Mouse (Mus musculus): Measurements from ENCODE around the gene Nt5c3. TPM values are rescaled to one million over a fixed set of nuclear protein-coding genes. Genes with fewer than 3 reads are reported as not detected.

Nt5c3 gene
- polyA plus RNA-seq, 1 experiment from 2014 or later = 64.5 TPM

DNA sequence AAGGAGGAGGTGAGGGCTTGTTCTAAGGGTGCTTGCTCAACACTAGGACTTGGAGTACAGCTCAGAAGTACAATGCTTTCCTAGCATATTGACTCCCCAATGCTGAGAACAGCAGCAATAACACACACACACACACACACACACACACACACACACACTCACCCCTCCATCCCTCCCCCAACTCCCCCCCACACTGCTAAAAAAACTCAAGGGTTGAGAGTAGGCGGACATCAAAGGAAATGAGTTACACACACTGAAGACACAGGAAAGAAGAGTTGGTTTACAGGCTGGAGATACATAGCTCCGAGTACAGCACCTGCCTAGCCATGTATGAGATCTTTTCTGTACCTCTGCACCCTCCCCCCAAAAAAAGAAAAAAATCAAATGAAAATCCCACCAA, 7.5 kb downstream of the Nt5c3 start:
- Histone ChIP-seq H3K9me3 (no peaks in the 10 kb centered on the region), H3K4me1 (no peaks in the 10 kb centered on the region), H3K27me3 (no peaks in the 10 kb centered on the region), H3K9ac (no peak overlapping the region), H3K27ac (no peak overlapping the region), H3K36me3 (no peaks in the 10 kb centered on the region), H3K4me2 (replicated peaks) (no peak overlapping the region), H3K4me3 (no peak overlapping the region)
- ATAC-seq (ENCODE audit: insufficient number of reproducible peaks, insufficient read depth, low FRiP score, low TSS enrichment) = no peak
- WGBS = 83% methylated on average over 2 of the region's 2 CpGs

DNA sequence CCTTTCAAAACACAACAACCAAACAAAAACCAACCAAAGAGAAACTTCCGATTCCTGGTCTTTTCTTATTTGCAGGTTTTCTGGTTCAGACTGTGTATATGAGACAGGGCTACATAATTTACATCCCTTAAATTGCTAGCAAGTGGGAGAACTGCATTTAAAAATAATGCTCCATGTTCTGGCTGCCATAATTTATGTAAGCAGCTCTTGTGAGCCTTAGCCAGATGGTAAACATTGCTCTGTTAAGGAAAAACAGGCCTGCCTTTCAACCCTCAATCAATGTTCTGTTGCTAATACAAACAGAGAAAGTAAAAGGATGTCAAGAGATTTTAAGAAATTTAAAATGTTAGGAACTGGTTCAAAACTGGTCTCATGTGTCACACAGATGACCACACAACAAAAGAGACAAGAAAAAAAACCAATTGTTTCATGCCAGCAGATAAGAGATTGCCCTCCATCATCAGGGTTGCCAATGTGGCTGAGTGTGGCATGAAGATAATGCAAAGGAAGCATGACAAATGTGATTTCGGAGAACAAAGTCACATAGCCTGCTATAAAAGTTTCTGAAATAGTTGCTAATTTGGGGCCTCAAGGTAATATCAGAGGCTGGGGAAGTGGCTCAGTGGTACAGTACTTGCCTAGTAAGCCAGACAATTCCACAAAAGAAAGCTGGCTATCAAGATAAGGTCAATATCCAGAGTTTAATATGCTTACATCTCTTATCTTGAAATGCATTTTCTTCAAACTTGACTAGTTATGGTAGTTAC, 10.5 kb downstream of the Nt5c3 start:
- H3K4me2 ChIP-seq (replicated peaks) = no peak overlapping the region
- no peaks in the 10 kb centered on the region for H3K36me3 ChIP-seq
- no peaks in the 10 kb centered on the region for H3K9me3 ChIP-seq
- H3K9ac ChIP-seq = no peak overlapping the region
- no peak overlapping the region for H3K4me3 ChIP-seq
- H3K27ac ChIP-seq = no peak overlapping the region
- no peaks in the 10 kb centered on the region for H3K4me1 ChIP-seq
- 72% methylated on average over 2 of the region's 2 CpGs for WGBS
- ATAC-seq (ENCODE audit: insufficient number of reproducible peaks, insufficient read depth, low FRiP score, low TSS enrichment) = no peak
- H3K27me3 ChIP-seq = no peaks in the 10 kb centered on the region

DNA sequence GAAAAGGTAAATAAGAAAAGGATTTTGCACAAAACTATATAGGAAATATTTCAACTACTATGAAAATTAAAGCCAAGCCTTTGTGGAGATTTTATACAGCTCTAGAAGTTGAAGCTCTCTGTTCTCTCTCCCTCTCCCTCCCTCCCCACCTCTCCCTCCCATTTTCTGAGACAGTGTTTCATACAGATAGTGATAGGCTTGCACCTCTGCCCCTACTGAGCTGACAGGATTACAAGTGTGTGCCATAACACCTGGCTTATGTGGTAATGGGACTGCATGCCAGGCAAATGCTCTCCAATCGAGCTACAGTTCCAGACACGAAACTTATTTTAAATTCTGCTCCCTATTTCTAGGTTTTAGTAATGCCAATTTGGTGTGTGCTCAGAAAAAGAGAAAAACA, 12.8 kb downstream of the Nt5c3 start:
- no peak overlapping the region for H3K9ac ChIP-seq
- ATAC-seq (ENCODE audit: insufficient number of reproducible peaks, insufficient read depth, low FRiP score, low TSS enrichment) = no peak
- WGBS = 81% methylated on average over 2 of the region's 2 CpGs
- no peaks in the 10 kb centered on the region for H3K4me1 ChIP-seq
- H3K36me3 ChIP-seq = no peaks in the 10 kb centered on the region
- no peak overlapping the region for H3K27ac ChIP-seq
- H3K27me3 ChIP-seq = no peaks in the 10 kb centered on the region
- no peak overlapping the region for H3K4me3 ChIP-seq
- H3K4me2 ChIP-seq (replicated peaks) = no peak overlapping the region
- H3K9me3 ChIP-seq = no peaks in the 10 kb centered on the region

DNA sequence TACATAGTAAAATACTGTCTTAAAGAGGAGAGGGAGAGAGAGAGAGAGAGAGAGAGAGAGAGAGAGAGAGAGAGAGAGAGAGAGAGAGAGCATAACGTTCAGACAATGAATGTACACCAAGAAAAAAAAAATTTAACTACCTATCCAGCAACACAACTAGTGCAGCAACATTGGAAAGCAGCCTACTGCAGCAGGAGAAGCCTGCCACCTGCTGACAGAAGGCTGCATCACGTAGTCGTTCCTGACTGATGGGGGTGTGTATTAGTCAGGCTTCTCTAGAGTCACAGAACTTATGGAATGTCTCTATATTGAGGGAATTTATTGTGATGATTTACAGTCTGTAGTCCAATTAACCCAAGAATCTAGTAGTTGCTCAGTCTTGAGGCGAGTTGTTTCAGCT, 14.8 kb downstream of the Nt5c3 start:
- H3K36me3 ChIP-seq = no peaks in the 10 kb centered on the region

DNA sequence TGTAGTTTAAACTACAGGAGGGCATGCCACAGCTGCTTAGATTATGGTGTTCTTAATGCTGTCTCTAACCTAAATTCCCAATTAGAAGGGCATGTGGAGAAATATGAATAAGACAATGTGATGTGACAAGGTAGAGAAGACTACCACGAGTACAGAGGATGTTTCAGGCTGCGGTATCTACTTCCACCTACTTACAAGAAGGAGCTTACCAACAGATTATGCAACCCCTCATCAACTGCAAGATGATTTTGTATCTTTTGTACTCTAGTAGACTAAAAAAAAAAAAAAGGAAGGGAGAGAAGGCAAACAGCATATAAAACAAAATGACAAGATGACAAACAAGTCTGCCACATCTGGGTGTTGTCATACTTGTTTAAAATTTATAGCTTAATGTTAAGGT, 15.3 kb downstream of the Nt5c3 start:
- Histone ChIP-seq H3K27me3 (no peaks in the 10 kb centered on the region), H3K36me3 (no peaks in the 10 kb centered on the region), H3K27ac (no peak overlapping the region), H3K4me2 (replicated peaks) (no peak overlapping the region), H3K4me3 (no peak overlapping the region), H3K9me3 (no peaks in the 10 kb centered on the region), H3K4me1 (peaks cover 5% of the 10 kb centered on the region; the same call in 1 of the 2 replicates), H3K9ac (no peak overlapping the region)
- ATAC-seq (ENCODE audit: insufficient number of reproducible peaks, insufficient read depth, low FRiP score, low TSS enrichment) = no peak
- WGBS = 93% methylated on average over 2 of the region's 2 CpGs

More for the DNA sequence above, 14.8 kb downstream of the Nt5c3 start:
- 8% methylated on average over 4 of the region's 4 CpGs for WGBS
- Histone ChIP-seq H3K4me1 (peaks cover 1% of the 10 kb centered on the region; the same call in 1 of the 2 replicates), H3K4me2 (replicated peaks) (no peak overlapping the region), H3K27ac (no peak overlapping the region), H3K9me3 (no peaks in the 10 kb centered on the region), H3K9ac (no peak overlapping the region), H3K4me3 (no peak overlapping the region), H3K27me3 (no peaks in the 10 kb centered on the region)
- no peak for ATAC-seq (ENCODE audit: insufficient number of reproducible peaks, insufficient read depth, low FRiP score, low TSS enrichment)

DNA sequence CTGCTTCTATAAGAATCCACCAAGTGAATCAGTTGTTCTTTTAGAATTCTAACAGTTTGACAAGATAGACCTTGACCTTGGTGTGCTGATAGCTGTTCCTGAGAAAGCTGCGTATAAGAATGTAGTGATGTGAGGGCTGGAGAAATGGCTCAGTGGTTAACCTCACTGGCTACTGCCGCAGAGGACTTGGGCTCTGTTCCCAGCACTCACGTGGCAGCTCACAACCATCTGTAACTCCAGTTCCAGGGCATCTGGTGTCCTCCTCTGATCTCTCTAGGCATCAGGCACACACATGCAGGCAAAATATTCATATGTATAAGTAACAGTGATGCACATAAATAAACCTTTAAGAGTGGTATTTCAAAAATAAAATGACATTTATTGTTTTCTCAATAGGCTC, 15.8 kb downstream of the Nt5c3 start:
- peaks cover 5% of the 10 kb centered on the region; the same call in 1 of the 2 replicates for H3K4me1 ChIP-seq
- H3K9me3 ChIP-seq = no peaks in the 10 kb centered on the region
- no peak overlapping the region for H3K27ac ChIP-seq
- no peak overlapping the region for H3K9ac ChIP-seq
- WGBS = 91% methylated on average over 3 of the region's 3 CpGs
- H3K4me3 ChIP-seq = no peak overlapping the region
- H3K27me3 ChIP-seq = no peaks in the 10 kb centered on the region
- H3K4me2 ChIP-seq (replicated peaks) = no peak overlapping the region
- ATAC-seq (ENCODE audit: insufficient number of reproducible peaks, insufficient read depth, low FRiP score, low TSS enrichment) = no peak
- no peaks in the 10 kb centered on the region for H3K36me3 ChIP-seq

DNA sequence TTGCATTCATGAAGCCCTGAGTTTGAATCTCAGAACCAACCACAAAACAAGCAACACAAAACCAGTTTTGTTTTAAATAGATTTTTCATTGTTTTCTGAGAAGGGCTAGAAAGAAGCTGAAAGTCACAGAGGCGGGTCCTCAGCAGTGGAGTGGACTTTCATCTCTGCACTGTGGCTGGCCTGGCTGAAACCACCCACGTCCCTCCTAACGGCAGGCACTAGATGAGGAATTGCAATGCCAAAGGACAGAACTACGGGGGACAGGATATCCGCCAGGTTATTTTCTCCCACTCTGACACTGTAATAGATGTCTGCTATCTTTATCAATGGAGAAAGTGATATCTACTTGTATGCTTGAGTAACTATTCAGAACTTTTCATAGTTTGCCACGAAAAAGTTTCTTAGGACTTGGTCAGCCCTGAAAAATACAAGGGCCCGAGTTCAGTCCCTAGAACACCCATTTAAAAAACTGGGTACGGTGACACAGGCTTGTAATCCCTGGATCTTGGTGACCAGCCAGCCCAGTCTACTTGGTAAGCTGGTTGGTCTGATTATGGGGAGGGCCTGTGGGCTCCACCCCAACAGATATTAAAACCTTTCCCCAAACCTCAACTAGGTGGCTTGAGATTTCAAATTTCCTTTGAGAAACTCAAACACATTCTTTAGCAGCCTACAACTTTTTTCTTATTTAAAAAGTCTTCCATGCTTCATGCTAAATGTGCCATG, 17.4 kb downstream of the Nt5c3 start:
- Histone ChIP-seq H3K9me3 (no peaks in the 10 kb centered on the region), H3K4me3 (no peak overlapping the region), H3K27ac (no peak overlapping the region), H3K9ac (no peak overlapping the region), H3K36me3 (no peaks in the 10 kb centered on the region), H3K4me2 (replicated peaks) (no peak overlapping the region), H3K27me3 (no peaks in the 10 kb centered on the region), H3K4me1 (peaks cover 9% of the 10 kb centered on the region; the same call in 1 of the 2 replicates)
- WGBS = 91% methylated on average over 8 of the region's 8 CpGs
- no peak for ATAC-seq (ENCODE audit: insufficient number of reproducible peaks, insufficient read depth, low FRiP score, low TSS enrichment)

DNA sequence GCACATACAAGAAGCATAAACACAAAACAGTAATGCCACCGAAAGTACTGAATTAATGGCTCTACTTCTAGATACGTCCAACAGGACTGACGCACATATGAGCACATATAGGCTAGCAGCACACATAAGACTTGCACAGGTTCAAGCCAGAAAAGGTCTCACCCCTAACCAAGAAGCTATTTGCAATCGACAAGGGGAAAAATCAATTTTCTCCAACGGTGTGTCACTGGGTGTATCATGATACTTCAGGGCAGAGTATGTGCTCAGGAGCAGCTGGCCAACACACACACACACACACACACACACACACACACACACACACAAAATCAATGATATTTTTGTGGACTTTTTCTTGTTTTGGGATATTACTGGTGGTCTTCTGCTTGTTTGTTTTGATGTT, 18.2 kb downstream of the Nt5c3 start:
- peaks cover 9% of the 10 kb centered on the region; the same call in 1 of the 2 replicates for H3K4me1 ChIP-seq
- no peak overlapping the region for H3K4me3 ChIP-seq
- H3K9me3 ChIP-seq = no peaks in the 10 kb centered on the region
- no peak overlapping the region for H3K27ac ChIP-seq
- no peaks in the 10 kb centered on the region for H3K36me3 ChIP-seq
- ATAC-seq (ENCODE audit: insufficient number of reproducible peaks, insufficient read depth, low FRiP score, low TSS enrichment) = no peak
- no peaks in the 10 kb centered on the region for H3K27me3 ChIP-seq
- H3K4me2 ChIP-seq (replicated peaks) = no peak overlapping the region
- 84% methylated on average over 5 of the region's 5 CpGs for WGBS
- no peak overlapping the region for H3K9ac ChIP-seq

DNA sequence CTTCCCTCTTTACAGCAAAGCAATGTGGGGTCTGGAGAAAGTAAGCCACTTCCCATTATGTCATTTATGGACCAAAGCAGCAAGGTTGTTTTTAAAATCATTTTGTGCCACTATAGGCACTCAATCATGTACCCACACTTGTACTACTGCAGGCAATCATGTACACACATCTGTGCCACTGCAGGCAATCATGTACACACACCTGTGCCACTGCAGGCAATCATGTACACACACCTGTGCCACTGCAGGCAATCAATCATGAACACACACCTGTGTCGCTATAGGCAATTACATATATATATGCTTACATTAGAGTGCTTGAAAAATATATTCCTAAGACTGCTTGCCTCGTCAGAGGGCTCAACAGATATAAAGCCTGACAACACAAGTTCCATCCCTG, 18.8 kb downstream of the Nt5c3 start:
- peaks cover 9% of the 10 kb centered on the region; the same call in 1 of the 2 replicates for H3K4me1 ChIP-seq
- WGBS = 79% methylated on average over 2 of the region's 2 CpGs
- no peak overlapping the region for H3K4me3 ChIP-seq
- H3K27ac ChIP-seq = no peak overlapping the region
- H3K27me3 ChIP-seq = no peaks in the 10 kb centered on the region
- H3K36me3 ChIP-seq = no peaks in the 10 kb centered on the region
- no peak overlapping the region for H3K4me2 ChIP-seq (replicated peaks)
- ATAC-seq (ENCODE audit: insufficient number of reproducible peaks, insufficient read depth, low FRiP score, low TSS enrichment) = no peak
- no peaks in the 10 kb centered on the region for H3K9me3 ChIP-seq
- H3K9ac ChIP-seq = no peak overlapping the region

DNA sequence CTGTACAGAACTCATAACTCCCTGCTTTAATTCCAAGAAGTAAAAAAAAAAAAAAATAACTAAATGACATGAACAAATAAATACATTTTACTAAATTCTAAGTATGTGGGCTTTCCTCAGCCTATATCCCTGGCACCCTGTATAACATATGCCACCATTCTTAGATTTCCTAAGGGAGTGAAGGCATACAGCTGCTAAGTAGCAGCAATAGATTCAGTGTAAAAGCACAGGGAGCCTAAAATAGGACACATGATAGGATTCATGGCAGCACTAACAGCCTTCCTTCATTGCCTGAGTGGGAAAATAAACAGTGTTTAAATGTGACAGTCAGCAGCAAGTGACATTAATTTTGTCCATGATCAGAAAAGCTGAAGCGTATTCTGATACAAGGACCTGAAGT, 19.4 kb downstream of the Nt5c3 start:
- Histone ChIP-seq H3K4me2 (replicated peaks) (no peak overlapping the region), H3K9ac (no peak overlapping the region), H3K27ac (no peak overlapping the region), H3K36me3 (no peaks in the 10 kb centered on the region), H3K4me1 (peaks cover 9% of the 10 kb centered on the region; the same call in 1 of the 2 replicates), H3K4me3 (no peak overlapping the region), H3K27me3 (no peaks in the 10 kb centered on the region), H3K9me3 (no peaks in the 10 kb centered on the region)
- 87% methylated on average over 1 of the region's 1 CpGs for WGBS
- no peak for ATAC-seq (ENCODE audit: insufficient number of reproducible peaks, insufficient read depth, low FRiP score, low TSS enrichment)

DNA sequence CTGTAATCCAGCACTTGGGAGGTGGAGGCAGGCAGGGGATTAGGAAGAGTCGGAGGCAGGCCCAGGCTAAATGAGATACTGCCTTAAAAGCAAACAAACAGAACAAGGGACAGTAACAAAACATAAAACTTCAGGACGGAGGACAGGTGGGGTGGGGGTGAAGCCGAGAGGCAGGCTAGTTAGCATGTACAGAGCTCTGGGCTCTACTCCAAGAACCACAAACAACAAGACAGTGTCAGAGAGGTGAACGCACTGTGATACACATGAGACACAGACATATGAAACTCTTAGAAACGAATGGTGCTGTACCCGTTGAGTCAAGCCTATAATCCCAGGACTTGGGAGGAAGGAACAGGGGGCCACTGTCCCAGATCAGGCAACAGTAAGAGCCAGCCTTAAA, 19.9 kb downstream of the Nt5c3 start:
- 40% methylated on average over 6 of the region's 6 CpGs for WGBS
- no peak for ATAC-seq (ENCODE audit: insufficient number of reproducible peaks, insufficient read depth, low FRiP score, low TSS enrichment)
- Histone ChIP-seq H3K27ac (no peak overlapping the region), H3K9ac (no peak overlapping the region), H3K36me3 (no peaks in the 10 kb centered on the region), H3K4me3 (no peak overlapping the region), H3K4me1 (peaks cover 9% of the 10 kb centered on the region; the same call in 1 of the 2 replicates), H3K9me3 (no peaks in the 10 kb centered on the region), H3K27me3 (no peaks in the 10 kb centered on the region), H3K4me2 (replicated peaks) (no peak overlapping the region)
